Mouse (Mus musculus) liver, embryonic 14.5 days (tissue): ENCODE measurements around the gene Gtf3c2. TPM values are rescaled to one million over a fixed set of nuclear protein-coding genes. Genes with fewer than 3 reads are reported as not detected.

Source experiments
- ATAC-seq: fragments of 200-750 bp; cut with Nextera tagmentation; 2 replicates; pipeline ENCODE4 v1.8.0; 2017; ENCODE audit warnings: moderate number of reproducible peaks, mild to moderate bottlenecking, moderate library complexity; ENCODE audit not compliant: insufficient read depth
- DNase-seq, 3 experiments: peaks; one replicate each; pipeline ENCODE4 v3.0.0-alpha.2; 2012 to 2013; ENCODE audit warnings: low read depth in 3 of 3, low spot score in 3 of 3
- H3K27ac ChIP-seq: fragments of 300-500 bp; sonication (generic); 2 replicates; pipeline ENCODE4 v1.5.1; 2014; ENCODE audit warnings: moderate library complexity, mild to moderate bottlenecking, control low read depth, inconsistent platforms
- H3K27me3 ChIP-seq: fragments of 300-500 bp; sonication (generic); 2 replicates; pipeline ENCODE4 v1.6.1; 2014; ENCODE audit warnings: mild to moderate bottlenecking, low read length, moderate library complexity; ENCODE audit not compliant: control insufficient read depth, insufficient read depth
- H3K36me3 ChIP-seq: fragments of 300-500 bp; sonication (generic); replicated peaks from 2 replicates; pipeline ENCODE4 v1.6.1; 2014; ENCODE audit warnings: low read depth; ENCODE audit not compliant: control insufficient read depth, insufficient read depth
- H3K4me1 ChIP-seq, 2 experiments: fragments of 200-500 bp in 1 of 2; fragments of 300-500 bp in 1 of 2; sonication (generic) in 1 of 2; replicated peaks; 2 replicates each; pipeline ENCODE4 v1.6.1; 2012 to 2014; ENCODE audit warnings: antibody characterized with exemption in 1 of 2, inconsistent platforms in 1 of 2, low read length in 1 of 2; ENCODE audit not compliant: control insufficient read depth in 2 of 2, insufficient read depth in 2 of 2
- H3K4me2 ChIP-seq: fragments of 300-500 bp; sonication (generic); 2 replicates; pipeline ENCODE4 v1.6.1; 2014; ENCODE audit warnings: low read depth, mild to moderate bottlenecking, control low read depth, moderate library complexity
- H3K4me3 ChIP-seq, 2 experiments: fragments of 200-500 bp in 1 of 2; fragments of 300-500 bp in 1 of 2; sonication (generic) in 1 of 2; 2 replicates each; pipeline ENCODE4 v1.5.1; 2012 to 2014; ENCODE audit warnings: low read depth in 2 of 2, low read length in 2 of 2, mild to moderate bottlenecking in 2 of 2, control low read depth in 1 of 2, inconsistent platforms in 1 of 2, moderate library complexity in 1 of 2; ENCODE audit not compliant: insufficient read depth in 1 of 2
- H3K9ac ChIP-seq: fragments of 300-500 bp; sonication (generic); replicated peaks from 2 replicates; pipeline ENCODE4 v1.6.1; 2014; ENCODE audit warnings: mild to moderate bottlenecking, control low read depth, moderate library complexity
- H3K9me3 ChIP-seq: fragments of 300-500 bp; sonication (generic); 2 replicates; pipeline ENCODE4 v1.6.1; 2016; ENCODE audit warnings: low read length, mixed read lengths; ENCODE audit not compliant: control insufficient read depth
- CTCF ChIP-seq: IDR thresholded peaks from 2 replicates; pipeline ENCODE4 v1.5.1; 2016; ENCODE audit warnings: antibody characterized with exemption, low read depth, control low read depth
- EP300 ChIP-seq: IDR thresholded peaks from 2 replicates; pipeline ENCODE4 v1.6.1; 2016; ENCODE audit warnings: antibody characterized with exemption, low read depth
- WGBS: fragments of 180-500 bp; shearing (Covaris S2); extraction: QIAGEN DNeasy Blood & Tissue Kit; methylation state at CpG from one replicate; pipeline ENCODE4 v1.1.7; 2014; ENCODE audit not compliant: insufficient replicate concordance; 5-methylcytosine and 5-hydroxymethylcytosine counted together
- polyA plus RNA-seq, 2 experiments: library from polyadenylated mRNA; depleted of rRNA in 1 of 2; stranded (reverse) in 1 of 2; unstranded in 1 of 2; fragments of >200 nt; fragmentation: Nextera tagmentation in 1 of 2; extraction: Ambion mirVana in 1 of 2; gene quantifications; 2 replicates each; pipeline versions ENCODE4 v1.2.1 to v1.2.3; 2012 to 2014

The Gtf3c2 gene
- polyA plus RNA-seq, 2 experiments, result 22.8 to 31.3 TPM

DNA sequence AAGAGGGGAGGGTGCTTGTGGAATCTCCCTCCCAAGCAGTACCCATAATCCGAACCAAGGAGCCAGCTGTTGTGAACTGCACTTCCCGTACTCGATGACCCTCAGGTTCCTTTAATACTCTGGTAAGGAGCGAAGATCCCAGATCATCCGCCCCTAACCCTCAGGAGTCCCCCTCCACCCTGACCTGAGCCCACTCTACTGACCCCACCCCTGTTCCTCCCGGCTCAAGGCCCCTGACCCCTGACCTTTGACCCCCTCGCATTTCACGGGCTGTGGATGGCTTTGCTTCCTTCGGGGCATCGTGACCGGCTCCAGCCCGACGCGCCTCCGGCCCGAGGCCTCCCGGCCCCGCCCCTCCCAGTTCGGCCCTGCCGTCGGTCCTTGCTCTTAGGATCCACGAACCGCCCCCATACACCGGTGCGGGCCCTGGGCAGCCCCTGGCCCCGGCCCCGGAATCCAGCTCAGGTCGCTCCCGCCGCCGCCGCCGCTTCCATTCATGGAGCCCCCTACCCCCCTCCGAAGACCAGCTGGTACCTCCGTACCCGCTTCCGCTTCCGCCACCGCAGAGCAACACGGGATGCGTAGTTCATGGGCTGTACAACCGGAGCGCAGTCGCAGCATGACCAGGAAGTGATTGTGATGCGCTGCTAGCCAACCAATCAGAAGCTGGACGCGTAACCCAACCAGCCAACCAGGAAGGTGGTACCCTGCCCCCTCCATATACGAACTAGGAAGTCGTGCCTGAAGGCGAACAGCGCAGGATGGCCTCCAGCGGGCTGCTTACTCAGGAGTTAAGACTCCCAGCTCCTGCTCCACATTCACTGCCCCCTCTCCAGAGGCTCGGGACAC lies 22.0 kb upstream of the Gtf3c2 start, which contains the start of gene Zfp513:
Gene Zfp513 (minus strand): TSS at position 562 of the 849 bp plus-strand sequence.
- Histone ChIP-seq H3K36me3 (peaks cover 76% of the 10 kb centered on the region), H3K4me2 (peak within 1 kb of the TSS; percentile 87), H3K27ac (peak within 1 kb of the TSS; percentile 43), H3K4me3 (peak within 1 kb of the TSS; percentile 77 to 85), H3K9me3 (no peaks in the 10 kb centered on the region; the same call in 1 of the 2 replicates), H3K27me3 (no peaks in the 10 kb centered on the region), H3K4me1 (peaks cover 0 to 3% of the 10 kb centered on the region in 2 experiments; a peak in 3 of 4 replicates), H3K9ac (peak within 1 kb of the TSS; percentile 67)
- 1% methylated on average over 53 of the region's 53 CpGs for WGBS
- TF ChIP-seq CTCF (peak; percentile 23; the same call in 1 of the 2 replicates), EP300 (0 out of 2 replicates have a peak, but pooled peaks have one; percentile 12)
- peak; percentile 94 to 96 (median 95) for DNase-seq
- ATAC-seq, result peak; percentile 95

DNA sequence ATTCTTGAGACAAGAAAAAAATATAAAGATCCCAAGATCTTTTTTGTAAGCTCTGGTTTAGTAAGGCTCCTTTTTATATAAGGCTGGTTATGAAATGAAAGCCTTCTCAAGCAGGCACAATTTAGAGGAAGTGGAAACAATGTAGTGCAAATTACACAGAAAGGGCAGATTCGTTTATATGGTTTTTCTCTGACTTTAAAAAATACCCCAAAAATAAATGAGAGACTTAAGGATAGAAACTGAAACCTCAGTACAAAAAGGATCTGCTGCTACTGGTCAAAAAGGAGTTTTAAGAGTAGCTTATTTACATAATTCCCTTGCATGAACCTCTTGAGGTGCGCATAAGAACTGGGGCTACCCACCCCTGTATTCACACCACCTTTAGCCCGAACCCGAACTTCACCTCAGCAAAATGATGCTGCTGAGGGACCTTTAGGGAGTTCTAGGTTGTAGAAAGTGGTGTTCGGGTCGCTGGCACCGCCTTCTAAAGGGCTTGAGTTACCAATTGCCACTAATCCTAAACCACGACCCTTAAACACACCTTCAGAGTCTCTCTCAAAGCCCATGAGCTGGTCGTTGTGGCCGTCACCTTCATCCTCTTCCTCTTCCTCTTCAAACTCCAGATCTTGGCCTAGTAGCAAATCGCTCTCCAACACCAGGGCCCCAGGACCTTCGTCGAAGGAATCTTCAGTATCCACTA lies 21.2 kb upstream of the Gtf3c2 start:
- WGBS, result 18% methylated on average over 13 of the region's 13 CpGs

DNA sequence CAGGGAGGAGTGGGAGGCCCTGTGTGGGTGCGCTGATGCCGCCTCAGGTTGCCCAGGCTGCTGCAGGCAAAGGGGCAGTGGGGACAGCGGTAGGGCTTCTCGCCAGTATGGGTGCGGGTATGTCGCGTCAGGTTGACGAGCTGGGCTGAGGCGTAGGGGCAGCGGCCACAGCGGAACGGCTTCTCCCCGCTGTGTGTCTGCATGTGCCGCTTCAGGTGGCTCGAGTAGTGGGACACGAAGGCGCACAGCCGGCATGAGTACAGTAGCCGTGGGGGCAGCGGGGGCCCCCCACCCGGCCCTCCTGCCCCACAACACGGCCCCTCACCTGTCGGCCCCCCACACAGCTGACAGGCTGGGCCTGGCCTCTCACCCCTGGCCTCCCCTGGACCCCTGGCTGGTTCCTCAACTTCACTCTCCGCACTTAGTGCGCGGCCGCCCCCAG lies 20.4 kb upstream of the Gtf3c2 start:
- ATAC-seq, result no peak
- peak overlapping the region; percentile 87; the same call in 1 of the 2 replicates for H3K4me2 ChIP-seq
- no peaks in the 10 kb centered on the region; the same call in 1 of the 2 replicates for H3K9me3 ChIP-seq
- H3K4me3 ChIP-seq, result no peak overlapping the region
- H3K27ac ChIP-seq, result no peak overlapping the region
- peaks cover 0 to 3% of the 10 kb centered on the region in 2 experiments; a peak in 3 of 4 replicates for H3K4me1 ChIP-seq
- DNase-seq, result no peak
- H3K9ac ChIP-seq, result no peak overlapping the region; the same call in 1 of the 2 replicates
- peaks cover 76% of the 10 kb centered on the region for H3K36me3 ChIP-seq
- no peak for TF ChIP-seq EP300
- no peak for TF ChIP-seq CTCF
- WGBS, result 87% methylated on average over 27 of the region's 27 CpGs
- no peaks in the 10 kb centered on the region for H3K27me3 ChIP-seq

More for the DNA sequence above, 21.2 kb upstream of the Gtf3c2 start:
- Histone ChIP-seq H3K27ac (peak overlapping the region; percentile 36), H3K9me3 (no peaks in the 10 kb centered on the region; the same call in 1 of the 2 replicates), H3K4me2 (peak overlapping the region; percentile 87), H3K36me3 (peaks cover 75% of the 10 kb centered on the region), H3K4me3 (peak overlapping the region; percentile 77 to 85), H3K27me3 (no peaks in the 10 kb centered on the region), H3K4me1 (peaks cover 0 to 3% of the 10 kb centered on the region in 2 experiments; a peak in 3 of 4 replicates), H3K9ac (peak overlapping the region; percentile 67)
- DNase-seq (no peak), ATAC-seq (no peak)
- TF ChIP-seq CTCF (no peak), EP300 (no peak)

GRCm38 (mm10) chr5:31199893-31200292 lies 19.9 kb upstream of the Gtf3c2 start:
- no peak for ATAC-seq
- WGBS, result 77% methylated on average over 9 of the region's 9 CpGs
- Histone ChIP-seq H3K4me1 (peaks cover 0 to 3% of the 10 kb centered on the region in 2 experiments; a peak in 3 of 4 replicates), H3K4me2 (no peak overlapping the region), H3K27me3 (no peaks in the 10 kb centered on the region), H3K36me3 (peaks cover 75% of the 10 kb centered on the region), H3K9ac (no peak overlapping the region), H3K9me3 (no peaks in the 10 kb centered on the region; the same call in 1 of the 2 replicates), H3K4me3 (no peak overlapping the region), H3K27ac (no peak overlapping the region)
- DNase-seq, result no peak
- TF ChIP-seq CTCF (peak; percentile 53), EP300 (no peak)
